Mouse (Mus musculus): ENCODE results near the gene Trappc6b. TPM values are rescaled to one million over a fixed set of nuclear protein-coding genes. Genes with fewer than 3 reads are reported as not detected.

The Trappc6b gene
- polyA plus RNA-seq, 1 experiment: 9.5 TPM

- Histone ChIP-seq H3K36me3 (ENCODE audit: control insufficient read depth) (peaks cover 33% of the 10 kb centered on the region), H3K4me3 (replicated peaks) (peak overlapping the region; percentile 88), H3K9me3 (ENCODE audit: control insufficient read depth, low read length) (no peaks in the 10 kb centered on the region), H3K27me3 (ENCODE audit: control insufficient read depth) (no peaks in the 10 kb centered on the region), H3K4me1 (ENCODE audit: control insufficient read depth) (peaks cover 46% of the 10 kb centered on the region)
- TF ChIP-seq GATA1 (IDR thresholded peaks at IDR 0.05; ENCODE audit: low read length) (no peak), TAL1 (IDR thresholded peaks at IDR 0.05; ENCODE audit: low read length) (no peak)
These were observed 49.9 kb downstream of the Trappc6b start for GRCm38 (mm10) chr12:59011275-59011843.

- H3K4me1 ChIP-seq (ENCODE audit: control insufficient read depth): peaks cover 38% of the 10 kb centered on the region
- peaks cover 32% of the 10 kb centered on the region for H3K36me3 ChIP-seq (ENCODE audit: control insufficient read depth)
- H3K4me3 ChIP-seq (replicated peaks): peak overlapping the region; percentile 88
- no peak for TF ChIP-seq GATA1 (IDR thresholded peaks at IDR 0.05; ENCODE audit: low read length)
- TF ChIP-seq TAL1 (IDR thresholded peaks at IDR 0.05; ENCODE audit: low read length): no peak
- no peaks in the 10 kb centered on the region for H3K27me3 ChIP-seq (ENCODE audit: control insufficient read depth)
- H3K9me3 ChIP-seq (ENCODE audit: control insufficient read depth, low read length): no peaks in the 10 kb centered on the region
These were observed 50.8 kb downstream of the Trappc6b start for GRCm38 (mm10) chr12:59010482-59010881.

Other genes starting within 250 kb of the Trappc6b start
- 0.37 and 0.60 TPM in 2 replicates for gene Sec23a, start 49.5 kb downstream of the Trappc6b start, polyA plus RNA-seq (2012)
- gene Gemin2, start 48.1 kb downstream of the Trappc6b start, polyA plus RNA-seq (2012): 0.40 and 0.54 TPM in 2 replicates
- gene Pnn, start 5.4 kb upstream of the Trappc6b start, polyA plus RNA-seq (2012): 5.0 and 5.9 TPM in 2 replicates
- 1.2 and 1.5 TPM in 2 replicates for gene Mia2, start 34.3 kb upstream of the Trappc6b start, polyA plus RNA-seq (2012)
- 0.40 and 0.44 TPM in 2 replicates for gene Fbxo33, start 158.3 kb upstream of the Trappc6b start, polyA plus RNA-seq (2012)